Mouse (Mus musculus) neural tube, embryonic 13.5 days (tissue): Measurements from ENCODE around the gene Gm10770. TPM values are rescaled to one million over a fixed set of nuclear protein-coding genes. Genes with fewer than 3 reads are reported as not detected.
"Not testable (repeated sequence)": the region's sequence is repeated elsewhere in the genome, so short reads cannot be mapped to it uniquely, and the experiment has no call there.

Experiments used
- ATAC-seq: fragments of 200-750 bp; cut with Nextera tagmentation; 2 replicates; pipeline ENCODE4 v1.8.0; 2017; ENCODE audit warnings: low read depth, mild to moderate bottlenecking, moderate TSS enrichment, moderate library complexity
- H3K27ac ChIP-seq: fragments of 300-500 bp; sonication (generic); replicated peaks from 2 replicates; pipeline ENCODE4 v1.5.1; 2015; ENCODE audit warnings: moderate library complexity, mild to moderate bottlenecking, inconsistent platforms
- H3K27me3 ChIP-seq: fragments of 300-500 bp; sonication (generic); 2 replicates; pipeline ENCODE4 v1.6.1; 2015; ENCODE audit warnings: mild to moderate bottlenecking, inconsistent platforms
- H3K36me3 ChIP-seq: fragments of 300-500 bp; sonication (generic); 2 replicates; pipeline ENCODE4 v1.6.1; 2015; ENCODE audit warnings: mild to moderate bottlenecking, inconsistent platforms
- H3K4me1 ChIP-seq: fragments of 300-500 bp; sonication (generic); replicated peaks from 2 replicates; pipeline ENCODE4 v1.6.1; 2015; ENCODE audit warnings: inconsistent platforms
- H3K4me2 ChIP-seq: fragments of 300-500 bp; sonication (generic); 2 replicates; pipeline ENCODE4 v1.6.1; 2015; ENCODE audit warnings: inconsistent platforms, mild to moderate bottlenecking, moderate library complexity
- H3K4me3 ChIP-seq: fragments of 300-500 bp; sonication (generic); 2 replicates; pipeline ENCODE4 v1.5.1; 2015; ENCODE audit warnings: mild to moderate bottlenecking, inconsistent platforms
- H3K9ac ChIP-seq: fragments of 300-500 bp; sonication (generic); 2 replicates; pipeline ENCODE4 v1.6.1; 2015; ENCODE audit warnings: moderate library complexity, mild to moderate bottlenecking, inconsistent platforms
- H3K9me3 ChIP-seq: fragments of 300-500 bp; sonication (generic); 2 replicates; pipeline ENCODE4 v1.6.1; 2016; ENCODE audit warnings: inconsistent platforms
- WGBS: fragments of 180-500 bp; shearing (Covaris S2); methylation state at CpG from one replicate; pipeline ENCODE4 v1.1.7; 2015; 5-methylcytosine and 5-hydroxymethylcytosine counted together
- polyA plus RNA-seq: library from polyadenylated mRNA; unstranded; fragments of >200 nt; fragmentation: Nextera tagmentation; extraction: Ambion mirVana; gene quantifications from 2 replicates; pipeline ENCODE4 v1.2.1, GENCODE M21; 2015

Gene Gm10770
- not detected in 2 replicates for polyA plus RNA-seq

- not testable (repeated sequence) for ATAC-seq, H3K27me3 ChIP-seq, H3K36me3 ChIP-seq, H3K27ac ChIP-seq, H3K9ac ChIP-seq, H3K4me3 ChIP-seq, H3K4me2 ChIP-seq, H3K4me1 ChIP-seq
- peaks cover 13% of the 10 kb centered on the region; the same call in 1 of the 2 replicates for H3K9me3 ChIP-seq
- 81% methylated on average over 4 of the region's 4 CpGs for WGBS
Measured at GRCm38 (mm10) chr2:150179579-150179978, at the start of gene Gm10770. TSS of gene Gm10770 (minus strand) at chr2:150179679.

DNA sequence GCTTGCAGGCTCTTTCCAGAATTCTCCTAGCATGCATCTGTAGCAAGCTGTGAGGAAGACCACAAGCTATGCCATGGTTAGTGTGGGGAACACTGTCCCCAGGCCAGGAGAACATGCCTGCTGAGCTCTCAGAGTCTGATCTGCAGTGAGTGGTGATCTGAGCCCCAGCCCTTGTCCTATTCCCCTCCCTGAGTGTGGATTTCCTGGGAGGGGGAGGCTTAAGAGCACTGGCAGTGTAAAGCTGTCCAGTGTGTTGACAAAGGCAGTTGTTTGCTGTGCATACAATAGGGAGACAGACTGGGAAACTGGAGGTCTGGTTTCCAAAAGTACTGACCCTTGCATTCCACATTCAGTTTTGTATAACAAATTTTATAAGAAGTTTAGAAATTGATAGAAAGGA is 43.8 kb upstream of the Gm10770 start:
- H3K9ac ChIP-seq, H3K9me3 ChIP-seq, H3K4me3 ChIP-seq, ATAC-seq, H3K27me3 ChIP-seq, H3K36me3 ChIP-seq, H3K27ac ChIP-seq, H3K4me2 ChIP-seq, H3K4me1 ChIP-seq: not testable (repeated sequence)

- not testable (repeated sequence) for H3K27me3 ChIP-seq, H3K36me3 ChIP-seq, H3K9me3 ChIP-seq, H3K4me1 ChIP-seq
- peak overlapping the region; percentile 66 for H3K9ac ChIP-seq
- 14% methylated on average over 4 of the region's 4 CpGs for WGBS
- peak; percentile 1; the same call in 1 of the 2 replicates for ATAC-seq
- peak overlapping the region; percentile 55 for H3K4me2 ChIP-seq
- H3K4me3 ChIP-seq: peak overlapping the region; percentile 46
- peak overlapping the region; percentile 67 for H3K27ac ChIP-seq
Measured at GRCm38 (mm10) chr2:150218363-150218725, 38.9 kb upstream of the Gm10770 start.

DNA sequence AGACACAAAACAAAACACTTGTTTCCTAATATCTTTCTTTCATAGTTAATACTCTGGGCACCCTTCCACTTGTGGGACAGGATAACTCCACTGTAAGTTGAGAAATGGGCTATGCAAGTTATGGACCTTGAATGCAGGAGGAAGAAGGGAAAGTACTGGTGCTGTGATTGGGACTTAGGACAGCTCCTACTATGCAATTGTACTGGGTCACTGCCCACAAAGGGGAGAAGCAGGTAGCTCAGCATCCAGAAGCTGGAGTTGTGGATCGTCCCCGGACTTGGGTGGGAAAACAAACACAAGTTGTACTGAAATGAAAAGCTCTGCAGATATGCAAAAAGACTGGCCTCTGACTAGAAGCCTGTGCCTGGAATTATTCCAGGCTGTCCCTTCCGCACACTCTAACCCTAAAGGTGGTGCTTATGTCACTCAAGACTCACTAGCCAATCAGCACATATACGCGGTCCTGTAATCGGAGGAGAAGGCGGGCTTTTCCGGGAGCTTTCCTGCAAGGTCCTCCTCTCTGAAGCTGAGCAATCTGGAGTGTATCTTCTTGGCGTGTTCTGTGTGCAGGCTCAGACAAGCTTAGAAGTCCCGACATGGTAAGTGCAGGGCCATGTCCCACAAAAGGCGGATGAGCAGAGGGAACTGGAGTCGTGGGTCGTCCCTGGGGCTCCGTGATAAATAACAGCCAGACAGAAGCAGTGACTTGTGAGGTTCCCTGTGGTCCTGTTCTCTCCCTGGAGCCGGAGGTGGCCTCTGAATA is 38.3 kb upstream of the Gm10770 start, which contains the start of gene Zfp937:
Zfp937 (plus strand) TSS at position 474 of the 763 bp plus-strand sequence.
- H3K4me1 ChIP-seq, H3K27me3 ChIP-seq, H3K9me3 ChIP-seq, H3K36me3 ChIP-seq: not testable (repeated sequence)
- WGBS: 2% methylated on average over 15 of the region's 15 CpGs
- Histone ChIP-seq H3K9ac (peak within 1 kb of the TSS; percentile 66), H3K4me2 (peak within 1 kb of the TSS; percentile 55), H3K4me3 (peak within 1 kb of the TSS; percentile 46), H3K27ac (peak within 1 kb of the TSS; percentile 67)
- peak; percentile 100 for ATAC-seq

GRCm38 (mm10) chr2:150181570-150181999 is 2.1 kb upstream of the Gm10770 start, which contains the start of gene Gm14139:
TSS of gene Gm14139 (plus strand) at chr2:150181755.
- H3K36me3 ChIP-seq, ATAC-seq, H3K27ac ChIP-seq, H3K4me3 ChIP-seq, H3K9ac ChIP-seq, H3K27me3 ChIP-seq, H3K4me2 ChIP-seq, H3K4me1 ChIP-seq: not testable (repeated sequence)
- 82% methylated on average over 7 of the region's 7 CpGs for WGBS
- peaks cover 13% of the 10 kb centered on the region; the same call in 1 of the 2 replicates for H3K9me3 ChIP-seq

DNA sequence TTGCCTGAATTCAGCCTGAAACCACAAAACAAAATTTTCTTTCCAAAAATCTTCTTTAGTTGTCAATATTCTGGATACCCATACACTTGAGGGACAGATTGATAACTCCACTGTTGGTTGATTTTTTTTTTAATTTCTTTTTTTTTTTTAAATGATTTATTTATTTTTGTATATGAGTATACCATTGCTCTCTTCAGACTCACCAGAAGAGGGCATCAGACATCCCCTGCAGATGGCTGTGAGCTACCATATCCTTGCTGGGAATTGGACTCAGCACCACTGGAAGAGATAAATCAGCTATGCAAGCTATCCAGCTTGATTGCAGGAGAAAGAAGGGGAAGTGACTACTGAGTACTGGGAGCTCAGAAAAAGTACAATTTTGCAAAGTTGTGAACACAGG is 1.6 kb upstream of the Gm10770 start:
- not testable (repeated sequence) for ATAC-seq, H3K27me3 ChIP-seq, H3K36me3 ChIP-seq, H3K9ac ChIP-seq, H3K4me3 ChIP-seq, H3K27ac ChIP-seq, H3K4me2 ChIP-seq, H3K4me1 ChIP-seq
- H3K9me3 ChIP-seq: peaks cover 13% of the 10 kb centered on the region; the same call in 1 of the 2 replicates

DNA sequence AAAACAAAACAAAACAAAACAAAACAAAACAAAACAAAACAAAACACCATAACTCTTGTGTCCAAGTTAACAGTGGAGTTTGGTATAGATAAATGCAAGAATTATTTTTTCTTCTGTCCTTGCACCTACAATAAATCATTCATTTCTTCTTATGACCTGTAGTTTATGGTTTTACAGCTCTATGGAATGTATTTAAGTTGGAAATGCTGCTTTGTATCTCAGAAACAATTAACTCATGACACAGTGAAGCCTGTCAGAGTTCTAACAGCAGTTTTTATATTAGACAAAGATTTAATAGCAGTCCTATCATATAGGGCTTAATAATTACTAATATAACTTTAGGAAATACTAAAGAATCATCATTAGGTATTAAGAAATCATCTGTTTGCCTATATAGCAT is 5.6 kb downstream of the Gm10770 start:
- H3K27ac ChIP-seq: no peak overlapping the region

GRCm38 (mm10) chr2:150166703-150167102 is 12.8 kb downstream of the Gm10770 start:
- H3K27me3 ChIP-seq: no peaks in the 10 kb centered on the region
- no peaks in the 10 kb centered on the region for H3K4me1 ChIP-seq
- H3K27ac ChIP-seq: no peak overlapping the region
- no peak overlapping the region for H3K4me3 ChIP-seq
- no peak overlapping the region for H3K4me2 ChIP-seq
- no peak for ATAC-seq
- H3K9ac ChIP-seq: no peak overlapping the region
- H3K36me3 ChIP-seq: no peaks in the 10 kb centered on the region
- no peaks in the 10 kb centered on the region for H3K9me3 ChIP-seq

More for the DNA sequence above, 5.6 kb downstream of the Gm10770 start:
- Histone ChIP-seq H3K4me3 (no peak overlapping the region), H3K9ac (no peak overlapping the region), H3K9me3 (peaks cover 6% of the 10 kb centered on the region; the same call in 1 of the 2 replicates), H3K27me3 (no peaks in the 10 kb centered on the region), H3K4me2 (no peak overlapping the region), H3K4me1 (no peaks in the 10 kb centered on the region), H3K36me3 (no peaks in the 10 kb centered on the region)
- ATAC-seq: no peak

GRCm38 (mm10) chr2:150136435-150136897 is 43.0 kb downstream of the Gm10770 start, which contains the start of gene Zfp120:
TSS of gene Zfp120 (minus strand) at chr2:150136708.
- H3K27ac ChIP-seq: peak within 1 kb of the TSS; percentile 79

GRCm38 (mm10) chr2:150132773-150133172 is 46.7 kb downstream of the Gm10770 start:
- no peak overlapping the region for H3K27ac ChIP-seq
- H3K4me1 ChIP-seq: peaks cover 13% of the 10 kb centered on the region
- H3K9ac ChIP-seq: no peak overlapping the region
- H3K36me3 ChIP-seq: peaks cover 45% of the 10 kb centered on the region
- H3K4me2 ChIP-seq: no peak overlapping the region
- no peak overlapping the region for H3K4me3 ChIP-seq
- no peaks in the 10 kb centered on the region for H3K27me3 ChIP-seq
- no peak for ATAC-seq
- WGBS: 83% methylated on average over 2 of the region's 2 CpGs
- peaks cover 29% of the 10 kb centered on the region for H3K9me3 ChIP-seq

More at GRCm38 (mm10) chr2:150136435-150136897, 43.0 kb downstream of the Gm10770 start, which contains the start of gene Zfp120:
- peak; percentile 100 for ATAC-seq
- Histone ChIP-seq H3K4me2 (peak within 1 kb of the TSS; percentile 69), H3K27me3 (no peaks in the 10 kb centered on the region), H3K36me3 (peaks cover 20% of the 10 kb centered on the region), H3K4me3 (peak within 1 kb of the TSS; percentile 63), H3K9me3 (0 out of 2 replicates have a peak, but pooled peaks cover 3% of the 10 kb centered on the region), H3K4me1 (peaks cover 13% of the 10 kb centered on the region), H3K9ac (peak within 1 kb of the TSS; percentile 80)
- WGBS: under 1% methylated on average over 13 of the region's 13 CpGs

DNA sequence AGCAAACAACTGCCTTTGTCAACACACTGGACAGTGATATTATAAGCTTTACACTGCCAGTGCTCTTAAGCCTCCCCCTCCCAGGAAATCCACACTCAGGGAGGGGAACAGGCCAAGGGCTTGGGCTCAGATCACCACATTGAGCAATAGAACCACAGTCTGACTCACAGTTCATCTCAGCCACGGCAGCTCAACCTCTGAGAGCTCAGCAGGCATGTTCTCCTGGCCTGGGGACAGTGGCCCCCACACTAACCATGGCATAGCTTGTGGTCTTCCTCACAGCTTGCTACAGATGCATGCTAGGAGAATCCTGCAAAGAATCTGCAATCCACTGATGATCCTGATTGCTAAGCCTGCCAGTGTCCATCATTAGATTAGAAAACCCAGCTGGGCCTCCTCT is 47.5 kb downstream of the Gm10770 start:
- not testable (repeated sequence) for H3K27ac ChIP-seq, H3K4me3 ChIP-seq, H3K27me3 ChIP-seq, H3K4me2 ChIP-seq, H3K9ac ChIP-seq, ATAC-seq
- peaks cover 33% of the 10 kb centered on the region for H3K9me3 ChIP-seq
- peaks cover 49% of the 10 kb centered on the region for H3K36me3 ChIP-seq
- WGBS: 93% methylated on average over 1 of the region's 1 CpGs
- peaks cover 13% of the 10 kb centered on the region for H3K4me1 ChIP-seq
